Mouse (Mus musculus): ENCODE data around the gene Cnot9.
"Not testable (repeated sequence)": the region's sequence is repeated elsewhere in the genome, so short reads cannot be mapped to it uniquely, and the experiment has no call there.

The Cnot9 gene

DNA sequence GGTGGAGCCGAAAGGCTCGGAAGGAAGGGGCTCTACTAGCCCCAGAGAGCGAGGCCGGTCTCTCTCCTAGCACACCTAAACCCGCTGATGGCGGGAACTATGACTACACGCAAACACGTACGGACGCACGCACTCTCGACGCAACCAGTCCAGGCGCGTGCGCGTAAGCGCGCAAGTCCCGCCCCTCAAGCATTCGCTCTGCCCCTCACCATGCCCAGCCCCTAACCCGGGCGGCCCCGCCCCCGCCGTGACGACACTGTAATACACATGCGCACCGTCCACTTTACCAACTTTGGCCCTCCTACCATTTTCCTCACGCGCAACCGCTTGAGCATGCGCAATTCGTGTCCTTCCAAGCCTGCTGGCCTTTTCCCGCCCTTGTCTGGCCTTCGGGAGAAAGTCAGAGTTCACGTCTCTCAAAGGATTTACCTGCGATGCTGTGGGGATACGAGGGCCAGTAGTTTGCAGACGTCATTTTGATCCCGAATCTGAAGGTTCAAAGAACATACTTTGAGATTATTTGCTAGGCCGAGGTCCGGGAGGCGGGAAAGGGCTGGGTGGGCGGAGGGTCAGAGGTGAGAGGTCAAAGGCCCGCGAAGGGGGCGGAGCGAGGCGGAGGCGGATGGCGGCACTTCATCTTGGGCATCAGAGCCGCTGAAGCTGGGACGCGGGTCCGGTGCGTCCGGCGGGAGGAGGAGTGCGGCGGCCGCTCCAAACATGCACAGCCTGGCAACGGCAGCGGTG lies at the start of gene Cnot9:
Gene Cnot9, plus strand, starts transcription at position 338 of the 744 bp plus-strand sequence.
- in situ Hi-C loops (cut with MboI; ENCODE audit: unreplicated experiment in 2 of 2): loop anchor here in 1 of 2 experiments (10.0 kb wide), 1 partner anchor 159 kb away; the partner anchor contains the start of gene Ttll4

DNA sequence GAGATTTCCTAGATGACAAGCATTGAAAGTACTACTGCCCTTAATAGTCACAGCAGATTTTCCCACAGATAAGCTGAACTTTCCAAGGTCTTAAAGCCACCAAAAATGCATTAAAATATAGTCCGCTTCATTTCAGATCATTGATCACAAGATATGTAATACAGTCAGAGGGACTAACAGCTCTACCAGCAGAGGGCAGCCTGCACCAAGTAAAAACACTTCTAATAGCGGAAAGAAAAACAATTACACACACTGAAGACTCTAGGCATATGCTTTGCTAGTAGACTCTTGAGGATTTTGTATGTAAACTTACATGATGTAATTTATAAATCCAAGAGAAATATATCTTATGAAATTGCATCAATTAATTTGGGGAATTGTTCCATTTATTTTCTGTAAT lies 45.6 kb upstream of the Cnot9 start:
- in situ Hi-C loops (cut with MboI; ENCODE audit: unreplicated experiment in 2 of 2): loop anchor here (5.0 to 25.0 kb wide), 3 partner anchors 297 to 1598 kb away; partner anchors contain the start of gene Igfbp5 (in 1 of the 2)

DNA sequence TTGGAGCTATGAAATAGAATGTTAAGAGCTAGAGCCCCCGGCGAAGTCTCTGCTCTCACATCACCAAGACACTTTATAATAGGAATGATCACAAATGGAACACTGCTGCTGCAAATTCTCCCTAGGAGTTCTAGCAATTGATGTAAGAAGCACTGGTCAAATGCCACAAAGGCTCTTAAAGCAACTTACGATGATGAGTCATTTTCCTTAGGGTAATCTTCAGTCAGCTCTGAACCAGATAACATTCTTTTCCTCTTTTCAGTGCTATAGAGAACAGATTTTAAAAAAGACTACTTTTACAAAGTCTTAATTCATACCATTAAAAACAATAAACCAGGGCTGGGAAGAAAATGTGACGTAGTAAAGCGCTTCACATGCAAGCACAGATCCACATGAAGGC lies 20.1 kb upstream of the Cnot9 start:
- in situ Hi-C loops (cut with MboI; ENCODE audit: unreplicated experiment in 2 of 2): no loop called here

DNA sequence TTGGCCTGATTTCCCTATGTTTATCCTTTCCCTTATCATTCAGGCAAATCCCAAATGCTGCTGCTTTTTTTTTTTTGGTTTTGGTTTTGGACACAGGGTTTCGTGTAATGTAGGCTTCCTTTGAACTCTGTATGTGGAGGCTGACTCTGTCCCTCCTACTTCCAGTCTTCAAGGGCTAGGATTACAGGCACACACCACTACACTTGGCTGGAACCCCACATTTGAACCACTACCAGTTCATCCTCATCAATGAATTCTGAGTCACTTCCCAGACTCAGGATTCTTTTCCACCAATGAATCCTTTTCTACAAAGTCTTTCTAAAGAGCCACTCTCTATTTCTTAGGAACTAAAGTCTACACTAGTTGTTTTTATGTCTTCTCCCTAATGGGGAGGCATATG lies 4.8 kb upstream of the Cnot9 start:
- in situ Hi-C loops (cut with MboI; ENCODE audit: unreplicated experiment in 2 of 2): loop anchor here in 1 of 2 experiments (10.0 kb wide), 1 partner anchor 164 kb away; the partner anchor contains the start of gene Ttll4

DNA sequence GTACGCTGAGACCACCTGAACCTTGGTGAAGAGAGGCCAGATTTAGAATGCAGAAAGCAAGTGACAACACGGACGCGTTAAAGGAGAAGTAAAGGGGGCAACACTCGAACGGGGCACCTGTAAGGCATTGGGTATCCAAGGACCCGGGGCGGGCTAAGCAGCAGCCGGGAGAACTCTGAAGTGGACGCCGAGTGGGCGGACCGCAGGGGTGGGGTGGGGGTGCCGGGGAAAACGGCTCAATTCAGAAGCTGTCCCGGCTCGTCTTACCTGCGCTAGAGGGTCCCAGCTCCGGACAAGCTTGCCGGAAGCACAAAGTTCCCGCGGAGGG lies 501 bp upstream of the Cnot9 start:
- in situ Hi-C loops (cut with MboI; ENCODE audit: unreplicated experiment in 2 of 2): loop anchor here in 1 of 2 experiments (10.0 kb wide), 1 partner anchor 159 kb away; the partner anchor contains the start of gene Ttll4

DNA sequence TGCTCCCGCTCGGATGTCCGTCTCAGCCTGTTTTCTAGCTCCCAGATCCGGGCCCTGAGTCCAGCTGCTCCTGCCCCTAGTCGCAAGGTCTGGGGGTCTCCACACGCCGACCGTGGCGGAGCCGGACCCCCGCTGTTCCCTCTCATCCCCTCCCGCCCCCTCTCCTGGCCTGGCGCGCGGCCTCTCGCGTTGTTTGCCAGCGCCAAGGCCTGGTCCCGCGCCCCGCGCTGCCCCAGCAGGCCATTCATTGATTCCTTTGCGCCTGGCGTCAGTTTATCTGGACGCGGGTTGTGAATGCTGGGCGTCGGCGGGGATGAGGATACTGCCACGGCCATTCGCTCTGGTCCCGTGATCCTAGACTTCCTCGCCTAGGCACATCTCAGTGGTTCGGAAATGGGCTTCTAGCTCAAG lies 618 bp downstream of the Cnot9 start:
- in situ Hi-C loops (cut with MboI; ENCODE audit: unreplicated experiment in 2 of 2): loop anchor here in 1 of 2 experiments (10.0 kb wide), 1 partner anchor 158 kb away; the partner anchor contains the start of gene Ttll4

DNA sequence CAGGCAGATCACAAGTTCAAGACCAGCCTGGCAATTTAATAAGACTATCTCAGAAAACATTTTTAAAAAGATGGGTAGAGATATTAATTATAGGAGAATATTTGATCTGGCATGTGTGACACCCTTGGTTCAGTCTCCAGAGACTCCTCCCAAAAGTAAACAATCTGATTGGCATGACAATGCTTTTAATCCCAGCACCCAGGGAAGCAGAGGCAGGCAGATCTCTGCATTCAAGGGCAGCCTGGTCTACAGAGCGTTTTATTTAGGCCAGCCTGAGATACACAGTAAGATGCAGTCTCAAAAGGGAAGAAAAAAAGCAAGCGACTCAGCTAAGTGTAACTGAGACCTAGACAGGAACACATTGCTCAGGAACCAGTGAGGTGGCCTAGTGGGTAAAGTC lies 1.9 kb downstream of the Cnot9 start:
- in situ Hi-C loops (cut with MboI; ENCODE audit: unreplicated experiment in 2 of 2): loop anchor here in 1 of 2 experiments (10.0 kb wide), 1 partner anchor 157 kb away; the partner anchor contains the start of gene Ttll4

DNA sequence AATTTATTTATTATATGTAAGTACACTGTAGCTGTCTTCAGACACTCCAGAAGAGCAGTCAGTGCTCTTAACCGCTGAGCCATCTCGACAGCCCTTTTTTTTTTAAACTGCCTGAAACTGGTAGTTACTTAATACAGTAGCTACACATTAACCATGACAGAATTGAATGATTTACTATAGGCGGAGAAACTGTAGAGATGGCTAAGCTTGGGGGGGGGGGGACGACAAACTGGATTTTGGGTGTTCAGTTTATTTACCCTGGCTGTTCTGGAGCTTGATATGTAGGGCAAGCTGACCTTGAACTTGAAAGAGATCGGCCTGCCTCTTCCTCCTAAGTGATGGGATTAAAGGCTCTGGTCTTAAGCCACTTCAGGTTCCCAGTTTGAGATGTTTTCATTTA lies 5.4 kb downstream of the Cnot9 start:
- in situ Hi-C loops (cut with MboI; ENCODE audit: unreplicated experiment in 2 of 2): no loop called here

DNA sequence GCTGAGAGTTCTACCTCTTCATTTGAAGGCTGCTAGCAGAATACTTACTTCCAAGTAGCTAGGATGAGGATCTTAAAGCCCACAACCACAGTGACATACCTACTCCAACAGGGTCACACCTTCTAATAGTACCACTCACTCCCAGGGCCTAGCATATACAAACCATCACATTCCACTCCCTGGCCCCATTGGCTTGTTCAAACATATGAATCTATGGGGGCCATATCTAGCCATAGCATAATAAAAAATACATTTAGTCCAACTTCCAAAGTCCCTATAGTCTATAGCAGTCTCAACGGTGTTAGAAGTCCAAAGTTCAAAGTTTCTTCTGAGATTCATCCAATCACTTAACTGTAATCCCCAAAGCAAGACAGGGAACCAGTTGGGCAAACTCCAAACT lies 7.1 kb downstream of the Cnot9 start:
- in situ Hi-C loops (cut with MboI; ENCODE audit: unreplicated experiment in 2 of 2): not testable (repeated sequence)

DNA sequence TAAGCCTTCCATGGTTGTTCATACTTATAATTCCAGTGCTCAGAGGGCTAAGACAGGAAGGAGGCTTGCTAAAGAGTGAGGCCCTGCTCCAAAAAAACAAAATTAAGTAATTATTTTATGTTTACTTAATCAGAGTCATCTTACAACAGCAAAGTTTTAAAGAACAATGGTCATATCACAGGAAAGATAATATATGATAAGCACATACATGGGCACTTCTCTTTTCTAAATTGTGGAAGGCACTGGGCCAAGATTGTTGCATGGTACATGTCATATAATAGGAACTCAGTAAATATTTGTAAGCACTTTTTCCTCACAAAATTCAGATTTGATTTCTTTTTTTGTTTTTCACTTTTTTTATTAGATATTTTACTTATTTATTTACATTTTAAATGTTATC lies 14.0 kb downstream of the Cnot9 start:
- in situ Hi-C loops (cut with MboI; ENCODE audit: unreplicated experiment in 2 of 2): no loop called here

DNA sequence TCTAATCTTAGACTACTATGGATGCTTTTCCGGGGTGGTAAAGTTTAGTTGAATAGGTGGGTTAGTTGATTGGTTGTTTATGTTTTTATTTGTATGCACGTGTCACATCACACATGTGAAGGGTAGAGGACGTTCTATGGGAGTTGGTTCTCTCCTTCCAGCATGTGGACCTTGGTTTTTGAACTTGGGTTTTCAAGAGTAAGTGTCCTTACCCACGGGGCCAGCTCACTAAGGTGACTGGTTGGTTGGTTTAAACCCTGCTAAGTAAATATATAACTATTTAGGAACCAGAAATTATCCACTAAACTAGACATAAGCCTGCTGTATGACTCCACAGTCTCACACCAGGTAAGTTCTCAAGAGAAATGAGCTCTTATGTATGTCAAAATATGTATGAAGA lies 18.9 kb downstream of the Cnot9 start:
- in situ Hi-C loops (cut with MboI; ENCODE audit: unreplicated experiment in 2 of 2): no loop called here

DNA sequence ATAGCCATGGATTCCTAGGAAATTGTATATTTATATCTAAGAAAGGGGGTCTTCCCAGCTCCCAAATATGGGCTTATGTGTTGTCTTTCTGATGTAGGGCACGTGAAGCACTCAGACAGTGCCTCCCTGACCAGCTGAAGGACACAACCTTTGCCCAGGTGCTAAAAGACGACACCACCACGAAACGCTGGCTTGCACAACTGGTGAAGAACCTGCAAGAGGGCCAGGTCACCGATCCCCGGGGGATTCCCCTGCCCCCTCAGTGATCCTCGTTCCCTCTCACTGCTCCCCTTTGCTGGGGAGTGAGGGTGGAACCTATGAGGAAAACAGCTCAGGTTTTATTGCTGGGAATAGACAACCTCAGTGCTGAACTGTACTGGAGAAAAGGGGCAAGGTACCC lies 22.7 kb downstream of the Cnot9 start:
- in situ Hi-C loops (cut with MboI; ENCODE audit: unreplicated experiment in 2 of 2): no loop called here

DNA sequence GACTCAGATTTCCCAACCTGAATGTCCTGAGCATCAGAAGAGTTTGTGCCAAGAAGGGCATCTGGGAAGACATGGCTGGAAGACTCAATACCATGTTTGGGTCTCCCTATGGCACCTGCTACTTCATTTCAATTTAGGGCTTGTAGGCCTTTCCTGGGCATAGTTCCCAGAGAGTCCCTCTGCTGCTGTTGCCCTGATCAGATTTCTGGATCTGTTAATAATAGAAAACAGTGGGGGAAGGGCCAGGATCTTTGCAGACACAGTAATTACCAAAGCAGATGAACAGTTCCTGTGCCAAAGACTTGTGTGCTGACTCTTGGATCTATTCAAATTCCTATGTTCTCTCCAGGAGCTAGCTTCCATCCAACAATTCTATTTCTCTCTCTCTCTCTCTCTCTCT lies 32.8 kb downstream of the Cnot9 start:
- in situ Hi-C loops (cut with MboI; ENCODE audit: unreplicated experiment in 2 of 2): no loop called here

DNA sequence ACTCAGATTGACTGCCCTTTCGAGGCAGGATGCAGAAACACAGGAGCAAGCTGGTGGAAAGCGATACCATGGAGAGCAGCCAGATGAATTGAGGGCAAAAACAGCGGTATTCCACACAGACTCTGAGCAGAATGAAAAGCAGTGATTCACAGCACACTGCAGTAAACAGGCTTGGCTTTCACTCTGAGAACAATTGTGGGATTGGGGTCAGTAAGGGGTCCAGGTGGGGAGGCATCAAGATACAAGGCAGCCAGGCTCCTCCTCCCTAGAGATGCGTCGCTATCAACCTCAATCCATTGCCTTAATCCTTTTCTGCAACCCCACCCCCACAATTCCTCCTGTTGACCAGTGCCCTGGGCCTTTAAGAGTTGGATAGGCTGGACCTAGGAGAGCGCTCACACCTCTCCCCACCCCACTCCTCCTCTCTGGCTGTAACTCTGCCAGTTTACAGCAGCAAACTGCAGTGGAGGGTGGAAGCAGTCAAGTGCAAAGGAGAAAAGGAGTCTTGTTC lies 36.6 kb downstream of the Cnot9 start, which contains the start of gene Plcd4:
Gene Plcd4, plus strand, starts transcription at position 438 of the 511 bp plus-strand sequence.
- in situ Hi-C loops (cut with MboI; ENCODE audit: unreplicated experiment in 2 of 2): no loop called here

DNA sequence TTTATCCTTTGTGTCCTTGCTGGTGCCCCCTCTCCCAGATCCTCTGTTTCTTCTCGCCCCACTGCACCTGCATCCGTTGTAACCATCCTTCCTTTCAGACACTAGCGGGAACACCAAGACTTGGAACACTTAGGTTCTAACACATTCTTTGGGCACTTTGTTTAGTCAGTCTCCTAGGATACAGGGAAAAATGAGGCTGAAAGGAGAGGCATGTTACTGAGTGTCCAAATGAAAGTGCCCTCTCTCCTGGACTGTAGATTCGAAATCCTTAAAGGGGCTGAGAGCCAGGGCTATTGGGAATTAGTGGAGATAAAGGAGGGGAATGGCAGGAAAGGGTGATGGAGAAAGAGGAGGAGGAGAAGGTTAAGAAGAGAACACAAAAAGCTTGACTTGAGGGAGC lies 38.3 kb downstream of the Cnot9 start, which contains the start of gene Usp37:
Gene Usp37, minus strand, starts transcription at position 101 of the 400 bp plus-strand sequence.
- in situ Hi-C loops (cut with MboI; ENCODE audit: unreplicated experiment in 2 of 2): no loop called here

DNA sequence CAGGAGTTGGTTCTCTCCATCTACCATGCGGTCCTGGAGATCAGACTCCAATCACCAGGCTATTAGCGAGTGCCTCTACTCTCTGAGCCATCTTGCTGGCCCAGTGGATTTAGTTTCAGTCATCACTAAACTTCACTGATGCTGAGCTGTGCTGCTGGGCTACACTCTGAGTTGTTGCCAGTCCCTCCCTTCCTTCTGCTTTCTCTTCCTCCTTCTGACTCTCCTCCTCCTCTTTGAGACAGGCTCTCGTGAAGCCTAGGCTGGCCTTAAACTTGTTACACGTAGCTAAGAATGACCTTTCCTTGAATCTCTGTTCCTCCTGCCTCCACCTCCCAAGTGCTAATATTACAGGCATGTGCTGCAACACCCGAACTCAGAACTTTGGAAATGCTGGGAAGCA lies 53.2 kb downstream of the Cnot9 start:
- in situ Hi-C loops (cut with MboI; ENCODE audit: unreplicated experiment in 2 of 2): no loop called here

DNA sequence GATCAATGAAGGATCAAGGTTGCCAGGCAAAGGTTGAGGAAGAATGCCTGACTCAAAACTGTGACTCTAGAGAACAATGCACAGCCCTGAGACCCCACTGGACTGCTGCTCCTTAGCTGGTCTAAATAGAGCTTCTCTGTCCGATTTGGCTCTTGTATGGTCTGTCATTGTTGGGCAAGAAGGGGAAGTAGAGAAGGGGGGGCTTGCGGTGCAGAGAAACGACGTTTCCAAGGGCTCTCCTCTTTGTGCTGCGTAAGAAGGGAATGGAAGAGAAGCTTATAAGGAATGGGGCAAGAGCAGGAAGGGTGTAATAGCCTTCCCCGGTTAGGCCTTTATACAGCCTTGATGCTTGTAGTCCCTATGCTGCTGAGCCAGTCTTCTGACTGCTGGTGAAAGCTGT lies 60.0 kb downstream of the Cnot9 start:
- in situ Hi-C loops (cut with MboI; ENCODE audit: unreplicated experiment in 2 of 2): no loop called here

DNA sequence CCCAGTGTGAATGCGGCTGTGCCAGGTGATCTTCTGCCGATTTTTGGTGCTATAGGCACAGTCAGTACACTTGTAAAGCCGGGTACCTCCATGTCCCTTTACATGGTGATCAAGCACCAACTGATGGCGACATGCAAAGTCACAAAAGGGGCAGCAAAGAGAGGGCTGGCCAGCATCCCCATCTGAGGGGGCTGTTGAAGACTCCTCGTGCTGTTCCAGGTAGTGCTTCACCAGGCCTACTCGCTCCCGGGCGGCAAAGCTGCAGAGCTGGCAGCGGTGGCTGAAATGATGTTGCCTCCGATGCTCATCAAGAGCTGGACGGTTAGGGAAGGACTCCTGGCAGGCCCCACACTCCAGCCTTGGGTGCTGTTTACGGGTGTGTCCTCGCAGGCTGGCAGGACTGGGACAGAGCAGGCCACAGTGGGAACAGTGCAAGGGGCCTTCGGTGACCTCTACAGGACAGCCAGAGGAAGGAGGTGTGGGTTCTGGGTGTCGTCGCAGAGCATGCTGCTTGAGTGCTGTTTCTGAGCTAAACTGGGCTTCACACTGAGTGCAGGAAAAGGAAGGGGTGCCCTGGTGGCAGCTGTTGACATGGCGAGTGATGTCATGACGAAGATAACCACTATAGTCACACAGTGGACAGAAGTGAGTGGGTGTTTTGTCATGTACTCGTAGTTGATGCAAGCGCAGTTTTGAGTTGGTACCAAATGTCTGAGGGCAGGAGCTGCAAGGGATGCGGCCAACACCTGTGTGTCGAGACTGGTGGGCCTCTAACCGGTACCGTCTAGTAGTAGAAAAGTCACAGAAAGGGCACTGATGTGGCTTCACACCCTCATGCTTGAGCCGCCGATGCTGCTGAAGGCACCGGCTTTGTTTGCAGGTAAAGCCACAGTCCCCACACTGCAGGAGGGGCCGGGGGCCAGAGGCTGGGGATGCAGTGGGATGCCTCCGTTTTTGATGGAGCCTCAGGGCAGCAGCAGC lies 64.2 kb downstream of the Cnot9 start:
- in situ Hi-C loops (cut with MboI; ENCODE audit: unreplicated experiment in 2 of 2): no loop called here
